Mouse (Mus musculus): ENCODE measurements around the gene Jph3.

The Jph3 gene

DNA sequence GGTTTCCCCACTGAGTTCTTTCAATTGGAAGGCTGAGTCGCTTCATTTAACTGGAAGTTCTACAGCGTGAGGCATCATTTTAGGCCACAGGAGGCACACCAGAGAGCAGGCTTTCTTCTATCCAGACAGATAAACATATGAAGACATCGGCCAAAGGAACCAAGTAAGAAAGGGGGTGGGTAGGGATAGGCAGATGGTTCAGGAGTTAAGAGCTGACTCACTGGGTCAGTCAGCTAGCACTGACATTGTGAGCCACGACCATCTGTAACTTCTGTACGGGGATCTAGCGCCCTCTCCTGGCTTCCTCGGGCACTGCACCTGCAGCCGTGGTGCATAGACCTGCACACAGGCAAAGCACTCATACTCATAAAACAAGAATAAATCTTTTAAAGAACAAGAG is 111.8 kb downstream of the Jph3 start:
- DNase-seq (ENCODE audit: low spot score): no peak

DNA sequence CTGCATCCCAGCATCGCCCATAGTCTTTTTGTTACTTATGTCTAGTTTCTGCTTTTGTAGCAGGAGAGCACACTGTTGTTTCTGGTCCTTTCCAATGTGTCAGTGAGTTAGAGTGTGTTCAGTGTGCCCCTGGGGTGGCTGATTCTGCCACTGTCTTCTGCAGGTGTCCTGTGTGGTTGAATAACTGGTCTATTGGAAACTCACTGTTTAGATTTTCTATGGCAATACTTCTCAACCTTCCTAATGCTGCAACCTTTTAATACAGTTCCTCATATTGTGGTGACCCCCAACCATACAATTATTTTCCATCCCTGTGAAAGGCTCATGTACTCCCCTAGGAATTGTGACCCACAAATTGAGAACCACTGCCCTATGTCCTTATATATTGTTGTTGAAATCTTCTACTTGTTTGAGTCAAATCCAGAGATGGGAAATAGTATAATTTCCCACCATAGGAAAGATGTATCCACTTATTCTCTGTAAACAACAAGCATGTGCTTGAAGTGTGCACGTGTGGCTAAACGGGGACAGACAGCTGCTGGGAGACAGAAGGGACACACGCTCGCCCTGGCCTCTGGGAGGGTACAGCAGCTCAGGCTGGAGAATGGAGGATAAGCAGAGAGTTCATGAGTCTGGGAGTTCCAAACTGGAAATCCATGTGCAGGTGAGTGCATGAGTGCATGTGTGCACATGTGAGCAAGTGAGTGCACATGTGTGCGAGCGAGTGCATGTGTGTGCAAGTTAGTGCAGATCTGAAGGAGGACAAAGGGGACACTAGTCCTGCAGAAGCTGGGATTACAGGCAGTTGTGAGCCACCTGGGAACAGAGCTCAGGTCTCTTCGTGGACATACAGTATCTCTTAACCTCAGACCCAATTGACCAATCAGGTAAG is 112.9 kb downstream of the Jph3 start:
- no peak for DNase-seq (ENCODE audit: low spot score)

DNA sequence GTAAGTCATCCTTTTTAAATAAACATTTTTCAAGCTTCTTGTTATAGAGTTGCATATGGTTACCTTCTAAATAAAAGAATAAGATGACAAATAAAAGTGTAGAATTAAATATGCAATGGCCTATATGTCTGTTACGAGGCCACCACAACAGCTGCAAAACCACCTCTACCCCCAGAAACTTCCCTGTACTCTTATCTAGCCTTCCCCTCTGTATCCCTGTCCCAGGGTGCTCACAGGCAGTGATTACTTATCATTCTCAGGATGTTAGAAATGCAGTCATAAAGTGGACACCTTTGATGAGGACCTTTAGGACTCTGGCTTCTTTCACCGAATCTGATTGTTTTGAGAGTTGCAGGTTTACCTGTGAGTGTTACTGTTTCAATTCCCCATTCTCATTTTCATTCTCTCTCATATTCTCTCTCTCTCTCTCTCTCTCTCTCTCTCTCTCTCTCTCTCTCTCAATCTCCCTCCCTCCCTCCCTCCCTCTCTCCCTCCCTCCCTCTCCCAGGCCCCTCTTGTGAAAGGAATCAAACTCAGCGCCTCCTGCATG is 113.8 kb downstream of the Jph3 start:
- no peak for DNase-seq (ENCODE audit: low spot score)

Data from ovary, postnatal 10 days (tissue).